Mouse (Mus musculus) hindbrain, embryonic 13.5 days (tissue): Measurements from ENCODE around the gene Cep70. TPM values are rescaled to one million over a fixed set of nuclear protein-coding genes. Genes with fewer than 3 reads are reported as not detected.
A peak's percentile ranks its signal among the peaks of the same experiment; 100 is the strongest.

ENCODE experiments used
- ATAC-seq: fragments of 200-750 bp; cut with Nextera tagmentation; 2 replicates; pipeline ENCODE4 v1.8.0; 2017; ENCODE audit warnings: moderate TSS enrichment; ENCODE audit not compliant: low FRiP score
- H3K27ac ChIP-seq: fragments of 300-500 bp; sonication (generic); 2 replicates; pipeline ENCODE4 v1.5.1; 2015; ENCODE audit warnings: inconsistent platforms, mild to moderate bottlenecking, moderate library complexity
- H3K27me3 ChIP-seq: fragments of 300-500 bp; sonication (generic); 2 replicates; pipeline ENCODE4 v1.6.1; 2015; ENCODE audit warnings: mild to moderate bottlenecking, inconsistent platforms
- H3K36me3 ChIP-seq: fragments of 300-500 bp; sonication (generic); 2 replicates; pipeline ENCODE4 v1.6.1; 2015; ENCODE audit warnings: mild to moderate bottlenecking, inconsistent platforms
- H3K4me1 ChIP-seq: fragments of 300-500 bp; sonication (generic); replicated peaks from 2 replicates; pipeline ENCODE4 v1.6.1; 2015; ENCODE audit warnings: inconsistent platforms
- H3K4me2 ChIP-seq: fragments of 300-500 bp; sonication (generic); 2 replicates; pipeline ENCODE4 v1.6.1; 2015; ENCODE audit warnings: inconsistent platforms, mild to moderate bottlenecking, moderate library complexity
- H3K4me3 ChIP-seq: fragments of 300-500 bp; sonication (generic); 2 replicates; pipeline ENCODE4 v1.5.1; 2015; ENCODE audit warnings: mild to moderate bottlenecking, inconsistent platforms
- H3K9ac ChIP-seq: fragments of 300-500 bp; sonication (generic); 2 replicates; pipeline ENCODE4 v1.6.1; 2015; ENCODE audit warnings: mild to moderate bottlenecking, inconsistent platforms
- H3K9me3 ChIP-seq: fragments of 300-500 bp; sonication (generic); 2 replicates; pipeline ENCODE4 v1.6.1; 2016; ENCODE audit warnings: inconsistent platforms
- WGBS: fragments of 180-500 bp; shearing (Covaris S2); methylation state at CpG from one replicate; pipeline ENCODE4 v1.1.7; 2015; 5-methylcytosine and 5-hydroxymethylcytosine counted together
- polyA plus RNA-seq: library from polyadenylated mRNA; unstranded; fragments of >200 nt; fragmentation: Nextera tagmentation; extraction: Ambion mirVana; gene quantifications from 2 replicates; pipeline ENCODE4 v1.2.1, GENCODE M21; 2015

Cep70 gene
- polyA plus RNA-seq, 1 experiment from 2014 or later = 75.2 TPM

DNA sequence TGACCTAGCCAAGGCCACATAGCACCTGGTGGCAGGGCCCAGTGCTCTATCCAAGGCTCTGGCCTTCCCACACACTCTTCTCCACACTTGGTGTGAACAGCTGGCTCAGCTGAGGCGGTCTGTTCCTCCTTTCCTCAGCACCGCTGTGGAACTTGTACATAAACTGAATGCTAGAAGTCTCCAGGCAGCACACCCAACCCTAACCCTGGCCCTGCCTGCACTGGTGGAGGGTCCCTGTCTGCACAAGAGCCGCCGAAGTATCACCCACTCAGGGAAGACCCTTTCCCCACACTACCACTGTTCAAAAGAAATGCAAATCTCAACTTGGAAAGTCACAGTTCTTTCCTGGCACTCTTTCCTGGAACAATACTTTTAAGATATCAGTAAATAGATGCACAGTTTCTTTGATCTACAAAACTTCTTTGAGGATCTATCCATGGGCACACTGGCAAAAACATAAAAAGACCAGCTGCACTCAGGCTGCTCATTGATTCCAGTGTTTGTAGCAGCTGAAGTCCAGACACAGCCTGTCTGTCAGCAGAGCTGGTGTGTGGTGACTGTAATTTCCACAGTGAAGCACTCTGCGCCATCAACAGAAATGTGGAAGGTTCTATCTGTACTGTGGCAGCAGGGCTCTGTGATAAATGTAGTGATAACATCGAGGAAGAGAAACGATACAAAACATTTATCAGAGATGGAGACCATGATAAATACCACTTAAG, 82.2 kb downstream of the Cep70 start:
- Histone ChIP-seq H3K4me2 (no peak overlapping the region), H3K36me3 (no peaks in the 10 kb centered on the region), H3K27ac (no peak overlapping the region), H3K9ac (no peak overlapping the region), H3K4me1 (peaks cover 15% of the 10 kb centered on the region; the same call in 1 of the 2 replicates), H3K4me3 (no peak overlapping the region), H3K9me3 (no peaks in the 10 kb centered on the region), H3K27me3 (0 out of 2 replicates have a peak, but pooled peaks cover 3% of the 10 kb centered on the region)
- WGBS = 89% methylated on average over 7 of the region's 7 CpGs
- ATAC-seq = no peak

DNA sequence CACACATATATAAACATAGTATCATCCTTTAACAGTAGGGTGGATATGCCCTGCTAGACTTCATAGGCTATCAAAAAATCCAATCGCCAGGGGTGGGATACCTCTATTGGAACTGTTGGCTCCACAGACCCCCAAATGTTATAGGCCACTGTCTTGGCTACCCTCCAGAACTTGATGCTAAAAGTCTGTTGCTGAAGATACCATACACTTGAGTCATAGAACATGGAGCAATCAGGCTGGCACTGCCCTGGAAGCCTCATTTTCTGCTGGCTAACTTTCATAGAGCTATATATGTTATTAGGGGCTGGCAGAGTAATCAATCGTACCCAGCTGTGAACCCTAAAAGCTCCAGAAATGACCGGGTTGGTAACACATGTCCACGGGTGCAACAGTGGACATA, 82.8 kb downstream of the Cep70 start:
- Histone ChIP-seq H3K36me3 (no peaks in the 10 kb centered on the region), H3K27me3 (0 out of 2 replicates have a peak, but pooled peaks cover 3% of the 10 kb centered on the region), H3K9ac (no peak overlapping the region), H3K9me3 (no peaks in the 10 kb centered on the region), H3K4me1 (peaks cover 15% of the 10 kb centered on the region; the same call in 1 of the 2 replicates), H3K4me3 (no peak overlapping the region), H3K4me2 (no peak overlapping the region), H3K27ac (no peak overlapping the region)
- ATAC-seq = no peak
- WGBS = 87% methylated on average over 4 of the region's 4 CpGs

DNA sequence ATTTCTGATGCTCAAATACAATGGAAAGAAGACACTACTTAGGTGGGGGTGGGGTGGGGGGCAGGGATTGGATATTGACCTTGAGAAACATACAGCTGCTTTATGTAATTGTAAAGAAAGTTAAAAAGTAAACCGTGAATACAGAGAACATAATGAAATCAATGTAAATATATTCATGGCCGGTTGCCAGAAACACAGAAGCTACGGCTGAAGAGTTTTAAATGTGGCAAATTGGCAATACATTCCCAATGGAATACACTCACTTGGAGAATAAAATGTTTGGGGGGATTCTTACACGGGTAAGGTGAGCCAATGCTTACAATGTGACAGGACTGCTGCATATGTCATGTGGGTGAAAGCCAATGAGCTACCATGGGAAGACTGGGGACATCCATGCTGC, 83.7 kb downstream of the Cep70 start:
- Histone ChIP-seq H3K27me3 (0 out of 2 replicates have a peak, but pooled peaks cover 3% of the 10 kb centered on the region), H3K4me3 (no peak overlapping the region), H3K9ac (no peak overlapping the region), H3K27ac (no peak overlapping the region), H3K4me2 (no peak overlapping the region), H3K4me1 (peaks cover 15% of the 10 kb centered on the region; the same call in 1 of the 2 replicates), H3K9me3 (no peaks in the 10 kb centered on the region), H3K36me3 (no peaks in the 10 kb centered on the region)
- no peak for ATAC-seq
- 33% methylated on average over 4 of the region's 4 CpGs for WGBS

DNA sequence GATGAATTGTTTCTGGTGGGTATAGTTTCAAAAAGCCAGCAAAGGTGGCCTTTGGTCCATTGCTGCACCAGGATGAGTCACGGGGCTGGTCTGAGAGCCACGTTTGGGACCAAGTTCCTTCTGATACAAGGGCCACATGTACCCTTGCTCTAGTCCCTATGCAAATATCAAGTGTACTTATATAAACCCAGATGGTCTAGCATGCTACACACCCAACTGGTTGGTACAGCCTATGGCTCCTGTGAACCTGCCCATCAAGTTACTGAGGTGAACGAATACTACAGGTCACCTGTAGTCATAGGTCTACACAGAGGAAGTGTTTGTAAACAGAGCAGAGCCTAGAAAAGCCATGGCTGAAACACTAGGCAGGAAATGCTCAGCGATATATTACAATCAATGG, 93.4 kb downstream of the Cep70 start:
- H3K4me3 ChIP-seq = no peak overlapping the region
- no peak overlapping the region for H3K27ac ChIP-seq
- WGBS = 84% methylated on average over 4 of the region's 4 CpGs
- no peak for ATAC-seq
- H3K36me3 ChIP-seq = no peaks in the 10 kb centered on the region
- H3K4me1 ChIP-seq = no peaks in the 10 kb centered on the region
- H3K27me3 ChIP-seq = no peaks in the 10 kb centered on the region
- H3K4me2 ChIP-seq = no peak overlapping the region
- no peak overlapping the region for H3K9ac ChIP-seq
- H3K9me3 ChIP-seq = no peaks in the 10 kb centered on the region

DNA sequence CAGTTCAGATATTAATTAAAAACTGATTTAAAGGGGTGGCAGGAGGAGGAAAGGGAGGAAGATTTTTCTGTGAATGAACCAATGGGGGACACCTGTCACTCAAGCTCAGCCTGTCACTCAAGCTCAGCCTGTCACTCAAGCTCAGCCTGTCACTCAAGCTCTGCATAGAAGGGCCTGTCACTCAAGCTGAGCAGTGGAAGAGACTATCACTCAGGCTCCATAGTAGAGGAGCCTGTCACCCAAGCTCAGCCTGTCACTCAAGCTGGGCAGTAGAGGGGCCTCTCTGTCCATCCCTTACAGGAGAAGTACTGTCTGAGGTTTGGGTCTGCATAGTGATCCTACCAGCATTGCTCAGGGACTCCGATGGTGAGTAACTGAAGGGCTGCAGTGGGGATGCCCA, 95.1 kb downstream of the Cep70 start:
- Histone ChIP-seq H3K36me3 (no peaks in the 10 kb centered on the region), H3K4me3 (no peak overlapping the region), H3K27ac (no peak overlapping the region), H3K9ac (no peak overlapping the region), H3K27me3 (no peaks in the 10 kb centered on the region), H3K4me1 (no peaks in the 10 kb centered on the region), H3K4me2 (no peak overlapping the region), H3K9me3 (no peaks in the 10 kb centered on the region)
- 100% methylated on average over 1 of the region's 1 CpGs for WGBS
- ATAC-seq = no peak

DNA sequence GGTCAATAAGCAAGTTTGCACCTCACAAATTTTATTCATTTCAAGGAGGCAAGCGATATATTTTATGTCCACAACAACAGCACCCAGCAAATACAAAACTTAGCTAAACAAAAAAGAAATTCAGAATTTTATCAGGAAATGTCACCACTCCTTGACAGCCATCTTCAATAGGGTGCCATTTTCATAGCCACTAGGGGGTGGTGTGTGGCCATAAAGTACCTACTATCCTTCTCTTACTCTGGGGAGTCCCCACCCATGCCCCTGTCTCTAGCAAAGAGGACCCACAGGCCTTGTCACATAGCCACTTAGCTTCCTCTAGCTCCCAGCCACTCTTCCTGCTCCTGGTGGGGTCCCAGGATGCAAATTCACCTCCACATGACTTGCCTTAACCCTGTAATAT, 96.0 kb downstream of the Cep70 start:
- Histone ChIP-seq H3K9ac (no peak overlapping the region), H3K4me3 (no peak overlapping the region), H3K36me3 (no peaks in the 10 kb centered on the region), H3K9me3 (no peaks in the 10 kb centered on the region), H3K27ac (no peak overlapping the region), H3K4me1 (no peaks in the 10 kb centered on the region), H3K27me3 (no peaks in the 10 kb centered on the region), H3K4me2 (no peak overlapping the region)
- no peak for ATAC-seq
- 86% methylated on average over 1 of the region's 1 CpGs for WGBS

DNA sequence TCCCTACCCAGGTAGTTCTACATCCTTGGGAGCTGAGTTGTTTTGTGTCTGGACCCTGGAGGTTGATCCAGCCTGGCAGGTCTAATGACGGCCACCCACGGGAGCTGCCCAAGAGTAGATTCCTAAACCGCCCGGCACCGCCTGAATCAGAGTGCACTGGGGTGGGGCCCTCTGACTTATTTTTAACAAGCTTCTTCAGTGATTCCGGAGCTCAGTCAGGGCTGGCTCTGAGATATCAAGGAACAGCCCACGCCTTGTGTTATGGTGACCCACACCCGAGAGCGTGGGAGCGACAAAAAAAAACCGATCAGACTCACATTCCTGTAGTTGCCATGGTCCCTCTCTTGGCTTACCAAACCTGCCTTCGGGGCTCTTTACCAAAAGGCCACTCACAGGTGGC, 97.0 kb downstream of the Cep70 start:
- ATAC-seq = no peak
- no peak overlapping the region for H3K9ac ChIP-seq
- 67% methylated on average over 12 of the region's 12 CpGs for WGBS

DNA sequence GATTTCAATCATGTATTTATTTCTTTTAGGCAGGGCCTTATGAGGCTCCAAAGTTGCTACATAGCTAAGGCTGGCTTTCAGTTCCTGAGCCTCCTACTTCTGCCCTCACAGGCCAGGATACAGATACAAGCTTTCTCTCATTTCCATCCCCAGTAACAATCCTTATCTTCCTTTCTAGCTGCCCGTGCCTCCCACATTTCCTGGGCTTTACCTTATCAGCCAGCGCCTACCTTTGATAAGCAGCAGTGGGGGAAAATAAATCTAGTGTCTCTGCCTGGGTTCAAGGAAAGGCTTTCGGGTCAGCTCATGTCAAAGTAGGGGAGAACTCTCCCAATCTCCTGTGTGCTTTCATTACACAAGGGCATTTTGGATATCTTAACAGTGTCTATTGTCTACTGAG, 98.4 kb downstream of the Cep70 start:
- 86% methylated on average over 3 of the region's 3 CpGs for WGBS

More for the DNA sequence above, 97.0 kb downstream of the Cep70 start:
- no peak overlapping the region for H3K4me2 ChIP-seq
- H3K36me3 ChIP-seq = no peaks in the 10 kb centered on the region
- H3K9me3 ChIP-seq = no peaks in the 10 kb centered on the region
- no peak overlapping the region for H3K4me3 ChIP-seq
- H3K27ac ChIP-seq = no peak overlapping the region
- H3K4me1 ChIP-seq = 0 out of 2 replicates have a peak, but pooled peaks cover 2% of the 10 kb centered on the region
- no peaks in the 10 kb centered on the region for H3K27me3 ChIP-seq

DNA sequence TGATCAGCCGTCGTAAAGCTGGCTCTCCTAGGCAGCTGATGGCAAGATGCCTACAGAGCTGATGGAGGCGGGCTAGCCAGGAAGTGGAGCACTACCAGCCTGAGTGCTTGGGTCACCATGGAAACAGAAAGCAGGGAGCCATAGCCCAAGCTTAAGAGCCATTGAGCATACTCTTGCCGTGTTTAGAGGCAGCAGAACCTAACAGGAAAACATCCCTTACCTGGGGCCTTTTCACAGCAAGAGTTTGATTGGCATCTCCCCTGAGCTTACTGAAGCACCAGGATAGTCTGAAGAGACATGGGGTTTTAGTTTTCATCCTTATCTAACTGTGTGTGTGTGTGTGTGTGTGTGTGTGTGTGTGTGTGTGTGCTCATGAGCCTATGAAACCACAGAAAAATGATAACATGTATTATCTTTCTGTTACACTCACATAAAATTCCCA, 102.2 kb downstream of the Cep70 start:
- Histone ChIP-seq H3K9me3 (peaks cover 7% of the 10 kb centered on the region; the same call in 1 of the 2 replicates), H3K36me3 (no peaks in the 10 kb centered on the region), H3K4me3 (no peak overlapping the region), H3K4me2 (no peak overlapping the region), H3K27ac (no peak overlapping the region), H3K9ac (no peak overlapping the region), H3K4me1 (0 out of 2 replicates have a peak, but pooled peaks cover 5% of the 10 kb centered on the region), H3K27me3 (no peaks in the 10 kb centered on the region)
- WGBS = 44% methylated on average over 4 of the region's 4 CpGs
- peak; percentile 65; the same call in 1 of the 2 replicates for ATAC-seq

More for the DNA sequence above, 98.4 kb downstream of the Cep70 start:
- Histone ChIP-seq H3K4me1 (0 out of 2 replicates have a peak, but pooled peaks cover 5% of the 10 kb centered on the region), H3K36me3 (no peaks in the 10 kb centered on the region), H3K27ac (no peak overlapping the region), H3K4me3 (no peak overlapping the region), H3K27me3 (no peaks in the 10 kb centered on the region), H3K9me3 (no peaks in the 10 kb centered on the region), H3K9ac (no peak overlapping the region), H3K4me2 (no peak overlapping the region)
- ATAC-seq = no peak

Other genes starting within 250 kb of the Cep70 start
- 0.10 and 0.21 TPM in 2 replicates for gene Gm1123, start 207.7 kb upstream of the Cep70 start, polyA plus RNA-seq
- 3.2 and 4.3 TPM in 2 replicates for gene Pik3cb, start 102.7 kb upstream of the Cep70 start, polyA plus RNA-seq
- not detected in 2 replicates for gene Faiml, start 6.1 kb upstream of the Cep70 start, polyA plus RNA-seq
- gene Esyt3, start 115.2 kb downstream of the Cep70 start, polyA plus RNA-seq = 0.38 TPM in 2 replicates
- 54.7 and 55.2 TPM in 2 replicates for gene Mras, start 194.0 kb downstream of the Cep70 start, polyA plus RNA-seq
- 0.56 and 0.83 TPM in 2 replicates for gene Nme9, start 208.1 kb downstream of the Cep70 start, polyA plus RNA-seq